Mouse (Mus musculus): Measurements from ENCODE around the gene Olfr223. TPM values are rescaled to one million over a fixed set of nuclear protein-coding genes. Genes with fewer than 3 reads are reported as not detected.
"Not testable (repeated sequence)": the region's sequence is repeated elsewhere in the genome, so short reads cannot be mapped to it uniquely, and the experiment has no call there.

The Olfr223 gene
- polyA plus RNA-seq, 1 experiment from 2014 or later = not detected

DNA sequence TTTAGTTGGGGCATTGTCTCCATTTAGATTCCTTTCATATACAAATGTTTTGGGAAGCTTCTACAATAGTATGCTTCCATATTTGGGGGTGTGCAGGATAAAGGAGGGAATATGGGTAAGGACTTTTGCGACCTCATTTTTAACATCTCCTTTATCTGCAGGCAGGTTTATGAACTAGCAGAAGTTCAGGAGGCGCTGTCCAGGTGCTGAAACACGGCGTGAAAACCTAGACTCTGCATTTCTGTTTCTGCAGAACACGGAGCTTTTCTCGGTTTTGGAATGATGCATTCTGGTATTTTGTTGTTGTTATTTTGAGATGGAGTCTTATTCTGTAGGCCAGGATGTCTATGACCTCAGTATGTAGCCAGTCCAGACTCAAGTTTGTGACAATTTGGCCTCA, 8.6 kb downstream of the Olfr223 start:
- 37% methylated on average over 6 of the region's 6 CpGs for WGBS
- ATAC-seq (ENCODE audit: low FRiP score, low read depth) = no peak
- H3K4me2 ChIP-seq (replicated peaks) = no peak overlapping the region

DNA sequence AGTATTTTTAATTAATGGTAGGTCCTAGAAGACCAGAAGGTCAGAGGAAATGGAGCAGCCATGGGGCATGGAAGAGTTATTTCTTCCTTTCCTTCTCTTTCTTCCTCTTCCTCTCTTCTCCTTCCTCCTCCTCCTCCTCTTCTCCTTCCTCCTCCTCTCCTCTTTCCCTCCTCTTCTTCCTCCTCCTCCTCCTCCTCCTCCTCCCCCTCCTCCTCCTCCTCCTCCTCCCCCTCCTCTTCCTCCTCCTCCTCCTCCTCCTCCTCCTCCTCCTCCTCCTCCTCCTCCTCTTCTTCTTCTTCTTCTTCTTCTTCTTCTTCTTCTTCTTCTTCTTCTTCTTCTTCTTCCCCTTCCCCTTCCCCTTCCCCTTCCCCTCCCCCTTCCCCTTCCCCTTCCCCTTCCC, 17.0 kb downstream of the Olfr223 start, which contains the start of gene Olfr222:
TSS of gene Olfr222 (minus strand) at position 101 of the 400 bp plus-strand sequence.
- ATAC-seq (ENCODE audit: low FRiP score, low read depth); H3K9ac ChIP-seq (replicated peaks); H3K27ac ChIP-seq (replicated peaks); H3K27me3 ChIP-seq; H3K36me3 ChIP-seq; H3K4me3 ChIP-seq; H3K9me3 ChIP-seq; H3K4me2 ChIP-seq (replicated peaks); H3K4me1 ChIP-seq: not testable (repeated sequence)

More for the DNA sequence above, 8.6 kb downstream of the Olfr223 start:
- no peaks in the 10 kb centered on the region for H3K4me1 ChIP-seq
- no peak overlapping the region for H3K4me3 ChIP-seq
- H3K27me3 ChIP-seq = 0 out of 2 replicates have a peak, but pooled peaks cover 3% of the 10 kb centered on the region
- H3K27ac ChIP-seq (replicated peaks) = no peak overlapping the region
- no peak overlapping the region for H3K9ac ChIP-seq (replicated peaks)
- no peaks in the 10 kb centered on the region for H3K36me3 ChIP-seq
- H3K9me3 ChIP-seq = no peaks in the 10 kb centered on the region

DNA sequence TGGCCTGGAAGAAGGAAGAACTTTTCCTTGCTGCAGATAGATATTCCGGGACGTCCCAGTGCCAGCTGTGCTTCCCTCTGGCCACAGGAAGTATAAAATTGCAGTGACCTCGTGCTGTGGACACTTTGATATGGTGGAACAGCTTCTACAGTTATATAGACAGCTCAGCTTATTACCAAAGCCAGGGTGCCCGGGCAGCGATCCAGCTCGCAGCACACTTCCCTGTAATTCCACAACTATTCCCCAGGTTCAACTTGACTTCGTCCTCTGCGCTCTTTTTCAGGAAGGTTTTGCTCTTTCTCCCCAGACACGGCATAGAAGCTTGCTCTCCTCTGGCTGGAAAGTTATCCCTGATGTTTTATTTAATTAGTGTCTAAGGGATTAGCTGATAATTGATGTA, 17.4 kb downstream of the Olfr223 start:
- Histone ChIP-seq H3K9ac (replicated peaks) (no peak overlapping the region), H3K27me3 (0 out of 2 replicates have a peak, but pooled peaks cover 4% of the 10 kb centered on the region), H3K4me3 (no peak overlapping the region), H3K36me3 (no peaks in the 10 kb centered on the region), H3K9me3 (no peaks in the 10 kb centered on the region), H3K4me2 (replicated peaks) (no peak overlapping the region), H3K27ac (replicated peaks) (no peak overlapping the region), H3K4me1 (no peaks in the 10 kb centered on the region)
- no peak for ATAC-seq (ENCODE audit: low FRiP score, low read depth)
- WGBS = 76% methylated on average over 9 of the region's 9 CpGs

DNA sequence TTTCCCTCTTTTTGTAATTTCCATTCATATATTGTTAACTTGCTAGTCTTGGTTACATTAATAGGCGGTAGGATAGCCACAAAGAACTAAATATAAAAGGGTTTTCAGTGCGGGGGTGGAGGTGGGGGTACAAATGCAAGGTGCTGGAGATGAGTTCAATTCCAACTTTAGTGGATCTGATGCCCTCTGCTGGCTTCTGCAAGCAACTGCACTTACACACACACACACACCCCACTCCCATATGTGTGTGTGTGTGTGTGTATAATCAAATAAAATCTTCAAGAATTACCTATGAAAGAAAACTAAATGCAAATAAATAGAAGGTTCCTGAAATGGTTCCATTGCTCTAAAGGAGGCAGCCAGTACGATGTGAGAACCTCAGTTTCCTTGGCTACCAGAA, 23.8 kb downstream of the Olfr223 start:
- Histone ChIP-seq H3K36me3 (no peaks in the 10 kb centered on the region), H3K9ac (replicated peaks) (no peak overlapping the region), H3K27ac (replicated peaks) (no peak overlapping the region), H3K4me3 (no peak overlapping the region), H3K4me2 (replicated peaks) (no peak overlapping the region), H3K4me1 (no peaks in the 10 kb centered on the region), H3K27me3 (0 out of 2 replicates have a peak, but pooled peaks cover 4% of the 10 kb centered on the region), H3K9me3 (no peaks in the 10 kb centered on the region)
- 66% methylated on average over 3 of the region's 3 CpGs for WGBS
- no peak for ATAC-seq (ENCODE audit: low FRiP score, low read depth)

DNA sequence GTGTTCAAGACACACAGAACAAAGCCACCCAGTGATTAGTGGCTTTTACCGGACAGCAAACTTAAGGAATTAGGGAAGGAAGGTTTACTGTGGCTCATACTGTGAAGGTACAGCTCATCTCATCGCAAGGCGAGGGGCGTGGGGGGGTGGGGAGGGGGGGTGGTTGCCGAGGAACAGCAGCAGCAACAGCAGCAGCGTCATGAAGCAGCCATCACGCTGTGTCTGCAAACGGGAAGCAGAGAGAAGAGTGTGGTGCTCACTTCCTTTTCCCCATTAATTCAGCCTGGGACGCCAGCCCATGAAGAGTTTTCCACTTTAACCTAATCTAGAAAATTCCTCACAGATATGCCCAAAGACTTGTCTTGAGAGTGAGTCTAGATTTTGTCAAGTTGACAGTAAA, 30.3 kb downstream of the Olfr223 start:
- no peaks in the 10 kb centered on the region for H3K4me1 ChIP-seq
- no peaks in the 10 kb centered on the region for H3K27me3 ChIP-seq
- H3K4me2 ChIP-seq (replicated peaks) = no peak overlapping the region
- H3K27ac ChIP-seq (replicated peaks) = no peak overlapping the region
- no peak for ATAC-seq (ENCODE audit: low FRiP score, low read depth)
- no peaks in the 10 kb centered on the region for H3K36me3 ChIP-seq
- no peaks in the 10 kb centered on the region for H3K9me3 ChIP-seq
- no peak overlapping the region for H3K4me3 ChIP-seq
- H3K9ac ChIP-seq (replicated peaks) = no peak overlapping the region
- 66% methylated on average over 9 of the region's 9 CpGs for WGBS

DNA sequence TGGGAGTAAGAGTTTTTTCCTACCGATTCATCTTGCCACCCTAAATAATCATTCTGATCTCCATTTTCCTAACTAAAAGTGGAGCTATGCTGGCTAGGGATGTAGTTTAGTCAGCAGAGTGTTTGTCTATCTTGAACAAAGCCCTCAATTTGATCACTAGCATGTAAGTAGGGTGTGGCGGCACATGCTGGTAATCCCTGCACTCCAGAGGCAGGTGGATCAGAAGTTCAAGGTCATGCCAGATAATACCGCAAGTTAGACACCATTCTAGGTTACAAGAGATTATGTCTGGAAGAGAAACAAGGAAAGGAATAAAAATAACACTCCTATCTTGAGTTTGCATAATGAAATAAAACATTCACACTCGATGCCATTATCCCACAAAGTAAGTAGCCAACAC, 30.8 kb downstream of the Olfr223 start:
- no peak overlapping the region for H3K9ac ChIP-seq (replicated peaks)
- H3K9me3 ChIP-seq = no peaks in the 10 kb centered on the region
- 90% methylated on average over 4 of the region's 4 CpGs for WGBS
- H3K4me2 ChIP-seq (replicated peaks) = no peak overlapping the region
- H3K36me3 ChIP-seq = no peaks in the 10 kb centered on the region
- no peaks in the 10 kb centered on the region for H3K4me1 ChIP-seq
- ATAC-seq (ENCODE audit: low FRiP score, low read depth) = no peak
- no peak overlapping the region for H3K4me3 ChIP-seq
- no peaks in the 10 kb centered on the region for H3K27me3 ChIP-seq
- no peak overlapping the region for H3K27ac ChIP-seq (replicated peaks)

DNA sequence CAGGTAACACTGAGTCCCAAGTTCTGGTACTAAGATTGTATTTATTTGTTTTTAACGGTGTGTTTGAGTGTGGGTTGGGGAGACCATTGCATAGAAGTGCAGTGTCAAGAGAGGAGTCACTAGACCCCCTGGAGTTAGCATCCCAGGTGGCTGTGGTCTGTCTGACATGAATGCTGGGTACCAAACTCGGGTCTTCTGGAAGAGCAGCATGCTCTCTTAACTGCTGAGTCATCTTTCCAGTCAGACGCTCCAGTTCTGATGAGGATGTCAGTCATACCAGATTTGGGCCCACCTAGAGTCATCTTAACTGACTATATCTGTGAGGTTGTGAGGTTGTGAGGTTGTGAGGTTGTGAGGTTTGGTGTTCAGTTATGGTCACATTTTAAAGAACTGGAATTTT, 32.2 kb downstream of the Olfr223 start:
- no peaks in the 10 kb centered on the region for H3K36me3 ChIP-seq
- H3K27ac ChIP-seq (replicated peaks) = no peak overlapping the region
- H3K27me3 ChIP-seq = no peaks in the 10 kb centered on the region
- WGBS = 76% methylated on average over 3 of the region's 3 CpGs
- no peak for ATAC-seq (ENCODE audit: low FRiP score, low read depth)
- no peak overlapping the region for H3K4me3 ChIP-seq
- H3K9me3 ChIP-seq = no peaks in the 10 kb centered on the region
- H3K4me2 ChIP-seq (replicated peaks) = no peak overlapping the region
- H3K4me1 ChIP-seq = no peaks in the 10 kb centered on the region
- H3K9ac ChIP-seq (replicated peaks) = no peak overlapping the region

DNA sequence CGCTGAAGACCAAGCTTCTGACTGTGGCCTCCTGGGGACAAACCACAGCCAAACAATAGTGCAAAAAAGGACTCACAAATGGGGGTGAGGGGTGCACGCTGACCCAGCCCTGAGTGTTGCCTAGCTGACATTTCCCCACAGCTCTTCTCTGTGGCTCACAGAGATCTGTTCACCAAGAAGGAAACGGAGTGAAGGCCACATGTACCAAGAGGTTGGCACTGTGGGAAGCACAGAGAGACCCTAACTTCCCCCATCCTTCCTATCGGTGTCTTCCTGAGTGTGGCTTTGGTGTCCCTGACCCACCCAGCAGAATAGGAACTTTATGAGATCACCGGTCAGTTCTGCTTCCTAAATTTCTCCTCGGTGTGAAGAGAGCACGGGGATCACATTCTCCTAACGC, 38.6 kb downstream of the Olfr223 start:
- WGBS = 80% methylated on average over 8 of the region's 8 CpGs
- H3K27ac ChIP-seq (replicated peaks) = no peak overlapping the region
- H3K4me2 ChIP-seq (replicated peaks) = no peak overlapping the region
- H3K36me3 ChIP-seq = no peaks in the 10 kb centered on the region
- no peak overlapping the region for H3K4me3 ChIP-seq
- H3K9me3 ChIP-seq = no peaks in the 10 kb centered on the region
- H3K9ac ChIP-seq (replicated peaks) = no peak overlapping the region
- H3K4me1 ChIP-seq = no peaks in the 10 kb centered on the region
- ATAC-seq (ENCODE audit: low FRiP score, low read depth) = no peak
- H3K27me3 ChIP-seq = no peaks in the 10 kb centered on the region

DNA sequence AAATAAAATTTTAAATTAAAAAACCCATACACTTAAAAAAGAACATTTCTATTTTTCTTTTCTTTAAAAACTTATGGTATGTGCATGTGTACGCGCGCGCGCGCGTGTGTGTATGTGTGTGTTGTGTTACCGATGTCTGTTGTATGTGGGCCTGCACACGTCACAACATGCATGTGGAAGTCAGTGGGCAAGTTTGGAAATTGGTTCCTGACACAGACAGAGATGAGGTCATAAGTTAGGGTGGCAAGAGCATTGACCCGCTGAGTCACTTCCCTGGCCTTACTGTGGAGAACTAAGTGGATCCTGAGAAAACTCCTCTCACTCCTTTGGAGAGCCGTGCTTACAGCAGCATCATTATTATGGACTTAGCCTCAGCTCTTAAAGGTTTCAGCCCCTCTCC, 39.0 kb downstream of the Olfr223 start:
- H3K27ac ChIP-seq (replicated peaks) = no peak overlapping the region
- H3K4me2 ChIP-seq (replicated peaks) = no peak overlapping the region
- ATAC-seq (ENCODE audit: low FRiP score, low read depth) = no peak
- H3K36me3 ChIP-seq = no peaks in the 10 kb centered on the region
- no peak overlapping the region for H3K9ac ChIP-seq (replicated peaks)
- H3K27me3 ChIP-seq = no peaks in the 10 kb centered on the region
- H3K4me3 ChIP-seq = no peak overlapping the region
- H3K9me3 ChIP-seq = no peaks in the 10 kb centered on the region
- no peaks in the 10 kb centered on the region for H3K4me1 ChIP-seq
- 91% methylated on average over 11 of the region's 11 CpGs for WGBS

DNA sequence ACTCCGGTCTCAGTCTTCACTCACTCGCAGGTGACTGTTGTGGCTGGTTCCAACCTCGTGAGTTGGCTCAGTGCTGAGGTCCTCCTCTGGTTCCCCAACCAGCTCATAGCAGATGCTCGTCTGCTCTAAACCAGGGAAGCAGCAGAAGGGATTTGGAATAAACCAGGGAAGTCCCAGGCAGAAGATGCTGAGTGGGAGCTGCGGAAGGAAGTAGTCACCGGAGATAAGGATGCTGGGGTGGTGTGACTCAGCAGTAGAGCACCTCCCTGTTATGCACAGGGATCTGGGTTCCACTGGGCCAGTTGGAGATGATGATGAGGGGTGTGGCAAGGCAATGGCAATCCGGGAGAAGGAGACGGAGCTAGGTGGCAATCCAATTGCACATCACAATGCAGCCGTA, 49.1 kb downstream of the Olfr223 start:
- no peaks in the 10 kb centered on the region for H3K36me3 ChIP-seq
- H3K27me3 ChIP-seq = no peaks in the 10 kb centered on the region
- H3K4me3 ChIP-seq = no peak overlapping the region
- no peak for ATAC-seq (ENCODE audit: low FRiP score, low read depth)
- 87% methylated on average over 9 of the region's 9 CpGs for WGBS
- 0 out of 2 replicates have a peak, but pooled peaks cover 4% of the 10 kb centered on the region for H3K4me1 ChIP-seq
- H3K9me3 ChIP-seq = no peaks in the 10 kb centered on the region
- H3K27ac ChIP-seq (replicated peaks) = no peak overlapping the region
- H3K4me2 ChIP-seq (replicated peaks) = no peak overlapping the region
- no peak overlapping the region for H3K9ac ChIP-seq (replicated peaks)

DNA sequence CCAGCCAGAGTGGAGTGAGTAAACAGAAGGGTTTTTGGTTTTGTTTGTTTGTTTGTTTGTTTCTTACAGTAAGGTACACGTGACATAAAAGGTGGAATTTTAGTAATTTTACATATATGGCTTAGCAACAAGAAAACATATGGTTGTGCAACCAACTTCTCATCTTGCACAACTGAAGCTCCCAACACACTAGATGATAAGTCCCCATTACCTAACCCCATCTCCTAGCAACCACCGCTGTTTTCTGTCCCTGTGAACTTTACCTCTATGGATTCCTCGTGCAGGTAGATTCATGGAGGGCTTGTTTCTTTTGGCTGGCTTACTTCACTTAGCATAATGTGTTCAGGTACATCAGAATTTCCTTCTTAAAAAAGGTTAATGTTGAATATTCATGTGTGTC, 49.7 kb downstream of the Olfr223 start:
- H3K27me3 ChIP-seq = no peaks in the 10 kb centered on the region
- no peaks in the 10 kb centered on the region for H3K9me3 ChIP-seq
- WGBS = 89% methylated on average over 3 of the region's 3 CpGs
- ATAC-seq (ENCODE audit: low FRiP score, low read depth) = no peak
- H3K4me2 ChIP-seq (replicated peaks) = no peak overlapping the region
- no peaks in the 10 kb centered on the region for H3K36me3 ChIP-seq
- no peak overlapping the region for H3K27ac ChIP-seq (replicated peaks)
- H3K4me1 ChIP-seq = 0 out of 2 replicates have a peak, but pooled peaks cover 4% of the 10 kb centered on the region
- no peak overlapping the region for H3K4me3 ChIP-seq
- no peak overlapping the region for H3K9ac ChIP-seq (replicated peaks)

DNA sequence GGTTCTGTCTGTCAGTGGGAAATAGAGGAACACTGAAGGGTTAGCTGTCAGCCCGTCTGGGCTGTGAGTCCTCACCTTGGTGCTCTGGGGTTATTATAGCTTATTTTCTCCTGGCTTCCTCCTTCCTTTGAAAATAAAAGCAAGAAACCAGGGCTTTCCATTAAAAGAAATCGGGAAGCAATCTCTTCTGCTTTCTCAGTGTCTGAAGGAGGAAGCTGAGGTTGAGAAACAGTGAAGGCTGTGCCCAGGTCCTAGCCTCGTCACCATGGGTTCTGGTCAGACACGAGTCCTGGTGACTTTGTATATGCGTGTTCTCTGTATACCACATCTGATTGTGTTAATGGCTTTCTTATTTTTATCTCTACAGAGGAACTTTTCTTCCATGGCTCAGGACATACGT, 50.6 kb downstream of the Olfr223 start:
- no peak for ATAC-seq (ENCODE audit: low FRiP score, low read depth)
- Histone ChIP-seq H3K27me3 (no peaks in the 10 kb centered on the region), H3K4me2 (replicated peaks) (no peak overlapping the region), H3K4me3 (no peak overlapping the region), H3K27ac (replicated peaks) (no peak overlapping the region), H3K9ac (replicated peaks) (no peak overlapping the region), H3K9me3 (no peaks in the 10 kb centered on the region), H3K36me3 (no peaks in the 10 kb centered on the region), H3K4me1 (0 out of 2 replicates have a peak, but pooled peaks cover 4% of the 10 kb centered on the region)
- 80% methylated on average over 6 of the region's 6 CpGs for WGBS

DNA sequence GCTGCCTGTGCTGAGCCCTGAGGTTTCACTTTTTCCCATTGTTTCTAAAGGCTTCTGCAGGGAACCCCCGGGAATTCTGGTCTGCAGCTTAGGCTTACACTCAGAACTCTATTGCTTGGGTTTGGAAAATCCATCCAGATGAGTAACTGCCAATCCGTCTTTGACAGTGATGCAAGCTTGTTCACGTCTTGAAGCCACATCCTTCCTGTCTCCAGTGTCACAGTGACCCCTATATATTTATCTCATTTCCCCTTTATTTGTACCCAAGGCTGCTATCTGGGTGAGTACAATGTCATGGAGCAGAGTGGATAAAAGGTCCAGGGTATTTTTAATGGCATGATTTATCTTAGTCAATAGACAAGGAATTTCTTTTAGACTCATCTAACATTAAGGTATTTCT, 51.8 kb downstream of the Olfr223 start, which contains the start of gene Nlrp3:
TSS of gene Nlrp3 (plus strand) at position 245 of the 400 bp plus-strand sequence.
- H3K4me1 ChIP-seq = 0 out of 2 replicates have a peak, but pooled peaks cover 4% of the 10 kb centered on the region
- H3K36me3 ChIP-seq = no peaks in the 10 kb centered on the region
- H3K27me3 ChIP-seq = no peaks in the 10 kb centered on the region
- H3K27ac ChIP-seq (replicated peaks) = no peak within 1 kb of the TSS
- no peak within 1 kb of the TSS for H3K4me2 ChIP-seq (replicated peaks)
- WGBS = 47% methylated on average over 3 of the region's 3 CpGs
- H3K4me3 ChIP-seq = no peak within 1 kb of the TSS
- no peak for ATAC-seq (ENCODE audit: low FRiP score, low read depth)
- no peaks in the 10 kb centered on the region for H3K9me3 ChIP-seq
- no peak within 1 kb of the TSS for H3K9ac ChIP-seq (replicated peaks)
